Mouse (Mus musculus) cerebellum, adult 2 months (tissue): ENCODE results near the gene Cxadr. TPM values are rescaled to one million over a fixed set of nuclear protein-coding genes. Genes with fewer than 3 reads are reported as not detected.

Experiments
- DNase-seq, 2 experiments: peaks; one replicate each; pipeline ENCODE4 v3.0.0; 2021
- H3K27ac ChIP-seq: fragments of 200-500 bp; 2 replicates; pipeline ENCODE4 v1.5.1; 2012; ENCODE audit warnings: low read length, control low read depth, inconsistent platforms; ENCODE audit not compliant: insufficient read depth
- H3K27me3 ChIP-seq: fragments of 200-500 bp; 2 replicates; pipeline ENCODE4 v1.6.1; 2012; ENCODE audit warnings: inconsistent platforms, mild to moderate bottlenecking, low read length, moderate library complexity; ENCODE audit not compliant: control insufficient read depth, insufficient read depth
- H3K4me1 ChIP-seq: fragments of 200-500 bp; 2 replicates; pipeline ENCODE4 v1.6.1; 2011; ENCODE audit warnings: low read length; ENCODE audit not compliant: control insufficient read depth, insufficient read depth
- H3K4me3 ChIP-seq: fragments of 200-500 bp; replicated peaks from 2 replicates; pipeline ENCODE3; 2011; ENCODE audit warnings: mild to moderate bottlenecking, low read depth, low read length, control low read depth; ENCODE audit not compliant: insufficient read depth
- CTCF ChIP-seq: fragments of 200-500 bp; IDR thresholded peaks from 2 replicates; pipeline ENCODE4 v1.5.1; 2011; ENCODE audit warnings: low read depth, mild to moderate bottlenecking, control low read depth, low read length, moderate library complexity, borderline replicate concordance; ENCODE audit not compliant: insufficient read depth
- POLR2A ChIP-seq: fragments of 200-500 bp; IDR thresholded peaks from 2 replicates; pipeline ENCODE4 v1.6.1; 2011; ENCODE audit warnings: low read length, control low read depth, borderline replicate concordance; ENCODE audit not compliant: insufficient read depth
- WGBS: fragments of 180-500 bp; shearing (Covaris S2); methylation state at CpG from one replicate; pipeline ENCODE4 v1.1.7; 2018; 5-methylcytosine and 5-hydroxymethylcytosine counted together
- polyA plus RNA-seq: library from polyadenylated mRNA; depleted of rRNA; stranded (reverse); fragments of >200 nt; gene quantifications from 2 replicates; pipeline ENCODE4 v1.2.3, GENCODE M21; 2012

The Cxadr gene
- polyA plus RNA-seq, 1 experiment: 9.7 TPM

DNA sequence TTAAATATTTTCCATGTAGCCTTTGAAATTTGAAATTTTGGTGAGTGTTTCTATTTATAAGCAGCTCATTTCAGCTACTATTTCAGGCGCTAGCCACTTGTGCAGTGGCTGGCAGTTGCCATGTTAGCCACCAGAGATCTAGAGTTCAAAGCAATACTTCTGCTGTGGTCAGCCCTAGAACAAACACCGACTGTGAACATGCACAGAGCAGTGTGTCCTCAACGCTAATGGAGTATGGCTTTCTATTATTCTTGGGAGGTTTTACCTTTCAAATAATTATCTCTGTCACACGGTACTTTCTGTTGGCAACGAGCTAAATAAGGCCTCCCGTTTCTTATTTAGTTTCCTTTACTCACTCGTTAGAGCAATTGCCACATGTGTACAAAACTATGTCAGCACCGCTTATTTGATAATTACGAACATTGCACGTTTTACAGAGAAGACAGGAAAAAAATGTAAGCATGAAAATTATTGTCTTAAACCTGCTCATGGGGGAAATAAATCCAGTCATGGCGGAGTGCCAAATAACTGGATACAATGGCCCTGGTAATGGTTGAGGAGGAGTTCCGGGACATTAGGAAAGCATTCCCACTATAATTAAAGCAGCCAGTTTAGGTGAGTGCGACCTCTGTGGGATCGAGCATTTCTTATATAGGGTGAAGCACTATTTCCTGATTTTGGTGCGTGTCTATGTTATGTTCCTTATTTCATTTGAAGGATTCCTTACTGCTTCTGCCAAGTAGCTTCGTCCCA is 12.0 kb downstream of the Cxadr start:
- TF ChIP-seq POLR2A (no peak), CTCF (no peak)
- DNase-seq: no peak
- Histone ChIP-seq H3K27me3 (no peaks in the 10 kb centered on the region), H3K27ac (no peak overlapping the region), H3K4me3 (no peak overlapping the region), H3K4me1 (no peaks in the 10 kb centered on the region)
- 45% methylated on average over 16 of the region's 16 CpGs for WGBS

DNA sequence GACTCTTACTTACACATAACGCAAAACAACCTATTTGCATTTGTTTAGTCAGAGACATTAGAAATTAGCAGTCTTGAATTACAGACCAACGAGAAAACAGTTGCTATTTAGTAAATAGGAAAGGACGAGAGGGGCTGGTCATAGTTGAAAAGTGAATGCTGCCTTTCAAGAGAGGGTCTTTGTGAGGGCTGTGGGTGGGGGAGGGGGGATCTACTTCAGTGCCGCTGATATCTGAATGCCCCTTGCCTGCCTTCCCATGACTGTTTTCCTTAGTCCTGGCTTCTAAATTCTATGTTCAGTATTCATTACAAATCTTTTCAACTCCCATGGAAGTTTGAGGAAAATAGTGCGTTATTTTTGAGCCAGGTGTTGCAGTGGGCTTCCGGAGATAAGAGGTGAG is 12.7 kb downstream of the Cxadr start:
- Histone ChIP-seq H3K4me1 (no peaks in the 10 kb centered on the region), H3K27ac (no peak overlapping the region), H3K4me3 (no peak overlapping the region), H3K27me3 (no peaks in the 10 kb centered on the region)
- TF ChIP-seq POLR2A (no peak), CTCF (no peak)
- 62% methylated on average over 6 of the region's 6 CpGs for WGBS
- DNase-seq: no peak

DNA sequence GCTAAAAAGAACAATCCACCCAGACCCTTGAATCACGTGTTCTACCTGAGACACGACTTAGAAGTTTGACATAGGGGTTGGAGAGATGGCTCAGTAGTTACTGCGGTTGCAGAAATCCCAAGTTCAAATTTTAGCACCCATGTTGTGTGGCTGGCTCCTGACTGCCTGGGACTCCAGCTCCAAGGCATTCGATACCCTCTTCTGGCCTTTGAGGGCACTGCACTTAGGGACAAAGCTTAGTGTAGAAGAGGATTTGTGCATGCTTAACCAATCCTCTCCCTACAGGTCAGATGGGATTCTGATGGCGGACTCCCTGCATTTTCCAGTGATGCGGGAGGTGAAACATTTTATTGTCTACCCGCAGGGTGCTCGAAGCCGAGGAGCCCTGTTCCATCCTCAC is 15.6 kb downstream of the Cxadr start:
- Histone ChIP-seq H3K27me3 (no peaks in the 10 kb centered on the region), H3K4me3 (no peak overlapping the region), H3K27ac (no peak overlapping the region), H3K4me1 (no peaks in the 10 kb centered on the region)
- peak; percentile 35 to 45 for DNase-seq
- 77% methylated on average over 9 of the region's 9 CpGs for WGBS
- peak; percentile 64; the same call in 1 of the 2 replicates for TF ChIP-seq CTCF
- TF ChIP-seq POLR2A: no peak

DNA sequence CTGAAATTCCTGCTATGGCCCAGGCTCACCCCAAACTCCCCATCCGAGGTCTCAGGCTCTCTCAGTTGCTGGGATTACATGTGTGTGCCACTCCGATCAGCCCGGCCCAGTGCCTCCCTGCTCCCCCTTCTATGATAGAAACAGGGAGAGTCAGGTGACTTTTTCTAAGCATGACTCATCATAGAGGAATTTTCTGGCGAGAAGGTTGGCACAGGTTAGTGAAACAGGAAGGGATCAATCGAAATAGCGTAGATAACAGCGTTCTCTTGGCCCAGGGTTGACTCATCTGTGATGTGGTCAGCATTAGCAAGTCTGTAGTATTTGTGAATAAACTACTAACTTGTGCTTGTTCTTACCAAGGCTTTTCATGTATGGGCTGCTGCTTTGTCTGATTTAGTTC is 16.7 kb downstream of the Cxadr start:
- Histone ChIP-seq H3K27ac (no peak overlapping the region), H3K4me3 (no peak overlapping the region), H3K27me3 (no peaks in the 10 kb centered on the region), H3K4me1 (no peaks in the 10 kb centered on the region)
- WGBS: 48% methylated on average over 7 of the region's 7 CpGs
- peak in 1 of 2 experiments; percentile 13 for DNase-seq
- TF ChIP-seq POLR2A: no peak
- no peak for TF ChIP-seq CTCF

DNA sequence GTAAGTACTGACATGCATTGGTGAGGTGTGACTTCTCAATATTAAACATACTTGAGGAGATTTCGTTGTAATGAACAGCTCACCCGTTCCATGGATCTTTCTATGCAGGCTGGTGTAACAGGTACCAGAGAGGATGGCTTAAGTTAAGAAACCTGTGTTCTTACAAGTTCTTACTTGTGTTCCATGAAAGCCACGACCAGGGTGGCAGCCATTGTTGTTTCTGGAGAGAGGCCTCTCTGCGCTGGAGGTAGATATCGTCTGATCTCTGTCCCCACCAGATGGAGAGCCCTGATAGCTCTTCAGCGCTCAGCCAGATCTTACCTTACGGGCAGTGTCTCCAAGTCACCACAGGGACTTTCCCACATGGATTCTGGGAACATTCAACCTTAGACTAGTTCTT is 18.4 kb downstream of the Cxadr start:
- no peak overlapping the region for H3K27ac ChIP-seq
- no peak for DNase-seq
- WGBS: 80% methylated on average over 7 of the region's 7 CpGs
- no peak overlapping the region for H3K4me3 ChIP-seq
- TF ChIP-seq POLR2A: no peak
- no peak for TF ChIP-seq CTCF
- no peaks in the 10 kb centered on the region for H3K4me1 ChIP-seq
- H3K27me3 ChIP-seq: no peaks in the 10 kb centered on the region

DNA sequence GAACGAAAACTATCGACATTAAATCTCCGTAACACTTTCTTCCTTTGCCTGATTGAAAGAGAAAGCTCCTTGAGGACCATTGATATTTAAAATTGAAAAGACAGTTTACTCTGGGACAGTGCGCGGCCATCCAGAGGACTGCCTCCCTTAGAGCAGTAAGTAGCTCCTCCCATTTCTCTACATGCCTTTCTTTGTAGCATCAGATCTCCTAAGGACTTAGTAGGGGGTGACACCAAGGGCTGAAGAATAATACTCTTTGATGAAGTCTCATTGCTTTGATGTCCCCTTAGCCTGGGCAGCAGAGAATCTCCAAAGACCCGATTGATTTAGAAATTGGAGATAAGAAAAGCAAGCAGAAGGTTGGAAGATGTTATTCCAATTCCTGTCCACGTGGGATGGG is 20.3 kb downstream of the Cxadr start:
- H3K4me3 ChIP-seq: no peak overlapping the region
- 40% methylated on average over 7 of the region's 7 CpGs for WGBS
- TF ChIP-seq CTCF: no peak
- no peak for TF ChIP-seq POLR2A
- no peaks in the 10 kb centered on the region for H3K27me3 ChIP-seq
- no peaks in the 10 kb centered on the region for H3K4me1 ChIP-seq
- no peak overlapping the region for H3K27ac ChIP-seq
- no peak for DNase-seq

DNA sequence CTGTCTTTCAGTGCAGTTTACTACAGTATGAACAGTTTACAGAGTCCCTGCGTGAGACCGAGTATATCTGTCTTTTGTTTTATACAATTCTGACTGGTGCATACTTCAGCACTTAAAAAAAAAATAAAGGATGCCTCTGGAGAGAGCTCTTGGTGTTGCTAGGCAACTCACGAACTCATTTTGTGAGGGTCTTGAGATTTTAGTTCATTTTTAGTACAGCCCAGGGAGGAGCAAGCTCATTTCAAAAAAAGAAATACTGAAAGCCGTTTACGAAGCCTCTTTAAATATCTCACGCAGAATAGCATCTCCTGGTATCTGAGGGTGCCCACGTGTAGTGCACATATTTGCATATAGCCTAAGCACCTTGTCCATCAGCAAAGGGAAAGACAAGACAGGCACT is 20.9 kb downstream of the Cxadr start:
- H3K4me3 ChIP-seq: no peak overlapping the region
- TF ChIP-seq CTCF (no peak), POLR2A (no peak)
- DNase-seq: no peak
- WGBS: 52% methylated on average over 7 of the region's 7 CpGs
- no peaks in the 10 kb centered on the region for H3K27me3 ChIP-seq
- no peak overlapping the region for H3K27ac ChIP-seq
- H3K4me1 ChIP-seq: no peaks in the 10 kb centered on the region

DNA sequence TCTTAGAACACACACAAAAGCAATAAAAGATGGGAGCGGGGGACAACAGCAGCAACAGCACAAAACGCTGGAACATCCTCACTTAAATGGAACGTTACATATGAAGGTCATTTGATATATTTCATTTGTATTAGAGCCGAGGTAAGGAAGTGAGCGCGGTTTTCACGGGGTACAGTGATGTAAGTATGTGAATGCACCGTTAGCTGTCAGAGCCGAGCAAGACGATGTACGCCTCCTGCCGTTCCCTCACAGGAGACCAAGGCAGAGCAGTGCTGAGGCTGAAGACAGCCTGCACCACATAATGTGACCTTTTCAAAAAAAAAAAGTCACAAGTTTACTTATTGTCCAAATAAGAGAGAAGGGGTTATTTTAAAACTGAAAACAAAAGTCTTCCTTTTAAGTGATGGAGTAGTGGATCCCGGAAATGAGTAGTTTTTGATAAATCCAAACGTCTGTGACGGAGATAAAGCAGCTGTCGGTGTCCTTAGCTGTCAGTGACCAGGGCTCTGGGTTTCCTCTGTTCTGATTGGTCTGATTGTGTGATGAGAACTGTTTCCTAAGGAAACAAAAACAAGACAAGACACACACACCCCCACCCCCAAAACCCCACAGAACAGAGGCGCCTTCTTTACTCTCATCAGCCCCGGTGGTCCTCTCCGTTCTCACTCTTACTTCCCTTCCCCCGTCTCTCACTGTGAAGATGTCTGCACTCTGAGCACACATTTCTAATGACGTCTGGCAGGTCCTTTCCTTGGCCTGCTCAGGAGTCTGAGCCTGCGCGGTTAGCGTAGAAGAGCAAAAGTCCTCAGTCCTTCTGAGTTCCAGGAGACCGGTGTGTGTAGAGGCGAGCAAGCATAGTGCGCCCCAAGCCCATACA is 24.9 kb downstream of the Cxadr start:
- no peak for DNase-seq
- WGBS: 76% methylated on average over 27 of the region's 27 CpGs
- Histone ChIP-seq H3K27ac (no peak overlapping the region), H3K4me1 (no peaks in the 10 kb centered on the region), H3K4me3 (no peak overlapping the region), H3K27me3 (no peaks in the 10 kb centered on the region)
- TF ChIP-seq POLR2A (no peak), CTCF (no peak)
